Mouse (Mus musculus) liver, embryonic 13.5 days (tissue): Measurements from ENCODE around the gene Cnst. TPM values are rescaled to one million over a fixed set of nuclear protein-coding genes. Genes with fewer than 3 reads are reported as not detected.

Source experiments
- ATAC-seq: fragments of 200-750 bp; cut with Nextera tagmentation; 2 replicates; pipeline ENCODE4 v1.8.0; 2017; ENCODE audit warnings: low read depth, mild to moderate bottlenecking, moderate number of reproducible peaks, moderate library complexity
- DNase-seq: peaks from one replicate; pipeline ENCODE4 v3.0.0; 2022
- H3K27ac ChIP-seq: fragments of 300-500 bp; sonication (generic); 2 replicates; pipeline ENCODE4 v1.5.1; 2015; ENCODE audit warnings: moderate library complexity, mild to moderate bottlenecking, inconsistent platforms
- H3K27me3 ChIP-seq: fragments of 300-500 bp; sonication (generic); 2 replicates; pipeline ENCODE4 v1.6.1; 2015; ENCODE audit warnings: mild to moderate bottlenecking, inconsistent platforms
- H3K36me3 ChIP-seq: fragments of 300-500 bp; sonication (generic); 2 replicates; pipeline ENCODE4 v1.6.1; 2015; ENCODE audit warnings: mild to moderate bottlenecking, inconsistent platforms
- H3K4me1 ChIP-seq: fragments of 300-500 bp; sonication (generic); replicated peaks from 2 replicates; pipeline ENCODE4 v1.6.1; 2015; ENCODE audit warnings: inconsistent platforms
- H3K4me2 ChIP-seq: fragments of 300-500 bp; sonication (generic); 2 replicates; pipeline ENCODE4 v1.6.1; 2015; ENCODE audit warnings: inconsistent platforms, mild to moderate bottlenecking, moderate library complexity
- H3K4me3 ChIP-seq: fragments of 300-500 bp; sonication (generic); replicated peaks from 2 replicates; pipeline ENCODE4 v1.5.1; 2015; ENCODE audit warnings: mild to moderate bottlenecking, inconsistent platforms
- H3K9ac ChIP-seq: fragments of 300-500 bp; sonication (generic); 2 replicates; pipeline ENCODE4 v1.6.1; 2015; ENCODE audit warnings: mild to moderate bottlenecking, inconsistent platforms
- H3K9me3 ChIP-seq: fragments of 300-500 bp; sonication (generic); replicated peaks from 2 replicates; pipeline ENCODE4 v1.6.1; 2016; ENCODE audit warnings: inconsistent platforms
- WGBS: fragments of 180-500 bp; shearing (Covaris S2); methylation state at CpG from one replicate; pipeline ENCODE4 v1.1.7; 2015; ENCODE audit not compliant: insufficient replicate concordance; 5-methylcytosine and 5-hydroxymethylcytosine counted together
- polyA plus RNA-seq: library from polyadenylated mRNA; unstranded; fragments of >200 nt; fragmentation: Nextera tagmentation; extraction: Ambion mirVana; gene quantifications from 2 replicates; pipeline ENCODE4 v1.2.1, GENCODE M21; 2015

Cnst gene
- polyA plus RNA-seq, 1 experiment from 2014 or later, result 10.7 TPM

DNA sequence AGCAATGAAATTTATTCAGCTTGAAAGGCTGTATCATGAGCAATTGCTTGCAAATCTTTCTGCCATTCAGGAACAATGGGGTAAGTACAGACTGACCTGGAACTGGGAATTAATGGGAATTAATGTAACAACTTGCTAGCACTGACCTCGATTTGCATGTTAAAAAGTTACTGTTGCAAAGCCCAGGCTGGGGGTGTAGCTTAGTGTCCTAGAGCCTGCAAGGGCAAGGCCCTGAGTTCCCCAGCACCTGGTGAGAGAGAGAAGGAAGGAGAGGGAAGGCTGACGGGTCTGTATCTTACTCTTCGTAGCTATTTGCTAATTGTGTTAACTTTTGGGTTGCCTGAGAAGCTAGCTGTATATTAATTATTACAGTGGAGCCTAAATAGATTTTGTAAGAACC, 58.4 kb downstream of the Cnst start:
- ATAC-seq (no peak), DNase-seq (no peak)
- H3K27me3 ChIP-seq, result no peaks in the 10 kb centered on the region
- H3K4me1 ChIP-seq, result peaks cover 5% of the 10 kb centered on the region; the same call in 1 of the 2 replicates
- peaks cover 25% of the 10 kb centered on the region for H3K36me3 ChIP-seq
- H3K9me3 ChIP-seq, result no peaks in the 10 kb centered on the region
- H3K4me2 ChIP-seq, result no peak overlapping the region
- no peak overlapping the region for H3K27ac ChIP-seq
- 61% methylated on average over 3 of the region's 3 CpGs for WGBS
- H3K9ac ChIP-seq, result no peak overlapping the region
- no peak overlapping the region for H3K4me3 ChIP-seq

GRCm38 (mm10) chr1:179606004-179606723, 60.0 kb downstream of the Cnst start:
- DNase-seq (no peak), ATAC-seq (no peak)
- H3K36me3 ChIP-seq, result peaks cover 38% of the 10 kb centered on the region
- no peak overlapping the region for H3K4me2 ChIP-seq
- WGBS, result 76% methylated on average over 9 of the region's 9 CpGs
- peaks cover 14% of the 10 kb centered on the region for H3K4me1 ChIP-seq
- H3K27ac ChIP-seq, result no peak overlapping the region
- H3K9me3 ChIP-seq, result no peaks in the 10 kb centered on the region
- no peak overlapping the region for H3K4me3 ChIP-seq
- no peak overlapping the region for H3K9ac ChIP-seq
- H3K27me3 ChIP-seq, result no peaks in the 10 kb centered on the region

DNA sequence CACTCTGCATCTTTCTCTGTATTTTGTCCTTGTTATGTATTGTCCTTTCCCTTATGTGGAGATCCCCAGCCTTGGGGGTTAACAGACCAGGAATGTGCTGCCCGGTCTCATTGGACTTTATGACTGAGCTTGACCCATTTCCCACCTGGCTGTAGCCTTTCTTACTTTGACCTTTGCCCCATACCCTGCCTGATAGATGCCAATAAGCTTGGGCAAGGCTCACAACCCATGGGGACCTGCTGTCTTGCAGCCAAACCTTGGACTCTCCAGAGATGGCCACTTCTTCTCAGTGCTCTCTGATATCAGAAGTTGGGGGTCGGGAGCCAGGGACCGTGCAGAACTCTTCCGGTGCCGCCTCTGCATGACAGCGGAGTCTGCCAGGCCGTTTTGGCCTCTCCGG, 62.4 kb downstream of the Cnst start:
- Histone ChIP-seq H3K9me3 (no peaks in the 10 kb centered on the region), H3K27ac (no peak overlapping the region), H3K4me2 (no peak overlapping the region), H3K36me3 (peaks cover 48% of the 10 kb centered on the region), H3K27me3 (no peaks in the 10 kb centered on the region), H3K4me1 (peaks cover 32% of the 10 kb centered on the region), H3K4me3 (no peak overlapping the region), H3K9ac (no peak overlapping the region)
- 91% methylated on average over 8 of the region's 8 CpGs for WGBS
- no peak for DNase-seq
- no peak for ATAC-seq

GRCm38 (mm10) chr1:179609724-179610505, 63.7 kb downstream of the Cnst start:
- Histone ChIP-seq H3K4me1 (peaks cover 32% of the 10 kb centered on the region), H3K9me3 (no peaks in the 10 kb centered on the region), H3K36me3 (peaks cover 44% of the 10 kb centered on the region), H3K4me3 (no peak overlapping the region), H3K27me3 (no peaks in the 10 kb centered on the region), H3K27ac (no peak overlapping the region), H3K9ac (no peak overlapping the region), H3K4me2 (no peak overlapping the region)
- 80% methylated on average over 26 of the region's 26 CpGs for WGBS
- ATAC-seq (no peak), DNase-seq (no peak)

- H3K27ac ChIP-seq, result no peak overlapping the region
- WGBS, result 19% methylated on average over 5 of the region's 5 CpGs
- peak; percentile 92 for ATAC-seq
- peaks cover 48% of the 10 kb centered on the region for H3K36me3 ChIP-seq
- H3K4me2 ChIP-seq, result no peak overlapping the region
- no peaks in the 10 kb centered on the region for H3K27me3 ChIP-seq
- H3K4me1 ChIP-seq, result peaks cover 32% of the 10 kb centered on the region
- no peak overlapping the region for H3K9ac ChIP-seq
- H3K9me3 ChIP-seq, result no peaks in the 10 kb centered on the region
- no peak overlapping the region for H3K4me3 ChIP-seq
- peak; percentile 61 for DNase-seq
Measured at GRCm38 (mm10) chr1:179611182-179611581, 65.0 kb downstream of the Cnst start.

- H3K27me3 ChIP-seq, result no peaks in the 10 kb centered on the region
- H3K9me3 ChIP-seq, result no peaks in the 10 kb centered on the region
- no peak for DNase-seq
- ATAC-seq, result no peak
- no peak overlapping the region for H3K27ac ChIP-seq
- 85% methylated on average over 6 of the region's 6 CpGs for WGBS
- H3K9ac ChIP-seq, result no peak overlapping the region
- H3K36me3 ChIP-seq, result peaks cover 46% of the 10 kb centered on the region
- H3K4me3 ChIP-seq, result no peak overlapping the region
- H3K4me2 ChIP-seq, result no peak overlapping the region
- H3K4me1 ChIP-seq, result peaks cover 32% of the 10 kb centered on the region
Measured at GRCm38 (mm10) chr1:179612418-179612817, 66.2 kb downstream of the Cnst start.

GRCm38 (mm10) chr1:179612986-179613505, 66.9 kb downstream of the Cnst start:
- ATAC-seq, result no peak
- Histone ChIP-seq H3K9ac (no peak overlapping the region), H3K27ac (no peak overlapping the region), H3K4me1 (peaks cover 32% of the 10 kb centered on the region), H3K4me2 (no peak overlapping the region), H3K9me3 (no peaks in the 10 kb centered on the region), H3K4me3 (no peak overlapping the region), H3K36me3 (peaks cover 47% of the 10 kb centered on the region), H3K27me3 (no peaks in the 10 kb centered on the region)
- DNase-seq, result no peak
- 74% methylated on average over 9 of the region's 9 CpGs for WGBS

DNA sequence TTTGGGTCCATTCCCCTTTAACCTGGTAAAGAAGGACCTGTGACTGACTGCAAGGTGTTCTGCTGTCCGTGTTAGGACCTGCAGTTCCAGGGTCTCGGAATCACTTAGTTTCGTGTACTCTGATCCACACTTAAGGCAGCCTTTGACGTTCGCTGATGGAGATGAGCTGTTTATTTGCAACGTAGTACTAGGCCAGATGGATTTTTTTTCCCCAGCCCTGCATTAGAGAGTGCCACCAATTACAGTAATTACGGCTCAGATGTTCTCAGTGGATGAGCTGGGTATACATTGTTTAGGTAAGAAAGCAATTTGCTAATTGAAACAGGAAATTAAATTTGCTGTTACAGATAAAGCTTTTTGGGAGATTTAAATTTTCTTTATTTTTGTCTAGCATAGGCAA, 71.3 kb downstream of the Cnst start:
- peaks cover 41% of the 10 kb centered on the region for H3K36me3 ChIP-seq
- no peak overlapping the region for H3K9ac ChIP-seq
- no peaks in the 10 kb centered on the region for H3K27me3 ChIP-seq
- H3K4me3 ChIP-seq, result no peak overlapping the region
- H3K4me1 ChIP-seq, result peaks cover 6% of the 10 kb centered on the region; the same call in 1 of the 2 replicates
- WGBS, result 87% methylated on average over 7 of the region's 7 CpGs
- H3K9me3 ChIP-seq, result no peaks in the 10 kb centered on the region
- ATAC-seq (no peak), DNase-seq (no peak)
- H3K27ac ChIP-seq, result no peak overlapping the region
- H3K4me2 ChIP-seq, result no peak overlapping the region

- DNase-seq (no peak), ATAC-seq (no peak)
- Histone ChIP-seq H3K9ac (no peak overlapping the region), H3K4me2 (no peak overlapping the region), H3K4me3 (no peak overlapping the region), H3K9me3 (no peaks in the 10 kb centered on the region), H3K27me3 (no peaks in the 10 kb centered on the region), H3K36me3 (peaks cover 56% of the 10 kb centered on the region), H3K4me1 (peaks cover 2% of the 10 kb centered on the region), H3K27ac (no peak overlapping the region)
- 87% methylated on average over 12 of the region's 12 CpGs for WGBS
Measured at GRCm38 (mm10) chr1:179622665-179623064, 76.5 kb downstream of the Cnst start.

GRCm38 (mm10) chr1:179623657-179624056, 77.5 kb downstream of the Cnst start:
- Histone ChIP-seq H3K4me1 (peaks cover 12% of the 10 kb centered on the region), H3K27ac (no peak overlapping the region)
- ATAC-seq, result no peak

DNA sequence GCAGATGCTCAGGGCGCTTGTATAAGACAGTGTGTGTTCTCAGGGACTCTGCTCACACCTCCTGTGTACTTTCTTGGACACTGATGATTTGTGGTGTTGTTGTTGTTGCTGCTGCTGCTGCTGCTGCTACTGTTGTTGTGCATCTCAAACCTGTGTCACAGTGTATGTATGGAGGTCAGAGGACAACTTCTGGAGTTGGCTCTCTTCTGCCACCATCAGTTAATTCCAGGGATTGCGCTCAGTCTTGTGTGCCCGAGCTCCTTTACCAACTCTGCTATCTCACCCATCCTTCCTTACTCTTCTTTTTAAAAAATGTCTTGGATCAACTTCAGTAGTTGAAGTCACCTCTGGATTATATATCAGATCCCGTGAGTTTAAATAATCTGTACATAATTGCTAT, 78.2 kb downstream of the Cnst start:
- no peak overlapping the region for H3K4me3 ChIP-seq
- H3K9ac ChIP-seq, result no peak overlapping the region
- peak; percentile 31 for DNase-seq
- H3K27ac ChIP-seq, result no peak overlapping the region
- H3K36me3 ChIP-seq, result peaks cover 47% of the 10 kb centered on the region
- no peaks in the 10 kb centered on the region for H3K9me3 ChIP-seq
- 59% methylated on average over 4 of the region's 4 CpGs for WGBS
- no peak overlapping the region for H3K4me2 ChIP-seq
- H3K4me1 ChIP-seq, result peaks cover 16% of the 10 kb centered on the region
- no peaks in the 10 kb centered on the region for H3K27me3 ChIP-seq
- ATAC-seq, result no peak

More at GRCm38 (mm10) chr1:179623657-179624056, 77.5 kb downstream of the Cnst start:
- no peak overlapping the region for H3K4me3 ChIP-seq
- H3K9ac ChIP-seq, result no peak overlapping the region
- 38% methylated on average over 4 of the region's 4 CpGs for WGBS
- no peak for DNase-seq
- no peak overlapping the region for H3K4me2 ChIP-seq
- no peaks in the 10 kb centered on the region for H3K27me3 ChIP-seq
- peaks cover 54% of the 10 kb centered on the region for H3K36me3 ChIP-seq
- no peaks in the 10 kb centered on the region for H3K9me3 ChIP-seq
